Mouse (Mus musculus) small intestine, adult 2 months (tissue): Measurements from ENCODE around the gene Soat2. TPM values are rescaled to one million over a fixed set of nuclear protein-coding genes. Genes with fewer than 3 reads are reported as not detected.

Experiments used
- H3K27ac ChIP-seq: fragments of 200-500 bp; 2 replicates; pipeline ENCODE4 v1.5.1; 2012; ENCODE audit warnings: low read depth, low read length, control low read depth, inconsistent platforms; ENCODE audit not compliant: insufficient read depth
- H3K27me3 ChIP-seq: fragments of 200-500 bp; 2 replicates; pipeline ENCODE4 v1.6.1; 2012; ENCODE audit warnings: mild to moderate bottlenecking, moderate library complexity, low read length, inconsistent platforms; ENCODE audit not compliant: control insufficient read depth, insufficient read depth
- H3K36me3 ChIP-seq: fragments of 200-500 bp; 2 replicates; pipeline ENCODE4 v1.6.1; 2012; ENCODE audit warnings: mild to moderate bottlenecking, low read length, control low read depth, inconsistent platforms; ENCODE audit not compliant: control insufficient read depth, insufficient read depth
- H3K4me1 ChIP-seq: fragments of 200-500 bp; 2 replicates; pipeline ENCODE4 v1.6.1; 2012; ENCODE audit warnings: low read length, inconsistent platforms, mixed read lengths; ENCODE audit not compliant: control insufficient read depth, insufficient read depth, insufficient read length
- H3K4me3 ChIP-seq: fragments of 200-500 bp; 2 replicates; pipeline ENCODE4 v1.5.1; 2012; ENCODE audit warnings: low read depth, mild to moderate bottlenecking, control low read depth, inconsistent platforms, low read length, moderate library complexity
- CTCF ChIP-seq: fragments of 200-500 bp; IDR thresholded peaks from 2 replicates; pipeline ENCODE4 v1.5.1; 2012; ENCODE audit warnings: low read depth, mild to moderate bottlenecking, control low read depth, inconsistent platforms, low read length, moderate library complexity, mixed read lengths; ENCODE audit not compliant: insufficient replicate concordance, insufficient read length; ENCODE audit errors: extremely low read depth
- POLR2A ChIP-seq: fragments of 200-500 bp; IDR thresholded peaks from 2 replicates; pipeline ENCODE4 v1.6.1; 2012; ENCODE audit warnings: low read depth, mild to moderate bottlenecking, control low read depth, inconsistent platforms, low read length, moderate library complexity
- WGBS: fragments of 180-500 bp; shearing (Covaris S2); methylation state at CpG from one replicate; pipeline ENCODE4 v1.1.7; 2018; 5-methylcytosine and 5-hydroxymethylcytosine counted together
- polyA plus RNA-seq: library from polyadenylated mRNA; depleted of rRNA; stranded (reverse); fragments of >200 nt; gene quantifications from 2 replicates; pipeline ENCODE4 v1.2.3, GENCODE M21; 2012

The Soat2 gene
- polyA plus RNA-seq, 1 experiment, result 454 TPM

DNA sequence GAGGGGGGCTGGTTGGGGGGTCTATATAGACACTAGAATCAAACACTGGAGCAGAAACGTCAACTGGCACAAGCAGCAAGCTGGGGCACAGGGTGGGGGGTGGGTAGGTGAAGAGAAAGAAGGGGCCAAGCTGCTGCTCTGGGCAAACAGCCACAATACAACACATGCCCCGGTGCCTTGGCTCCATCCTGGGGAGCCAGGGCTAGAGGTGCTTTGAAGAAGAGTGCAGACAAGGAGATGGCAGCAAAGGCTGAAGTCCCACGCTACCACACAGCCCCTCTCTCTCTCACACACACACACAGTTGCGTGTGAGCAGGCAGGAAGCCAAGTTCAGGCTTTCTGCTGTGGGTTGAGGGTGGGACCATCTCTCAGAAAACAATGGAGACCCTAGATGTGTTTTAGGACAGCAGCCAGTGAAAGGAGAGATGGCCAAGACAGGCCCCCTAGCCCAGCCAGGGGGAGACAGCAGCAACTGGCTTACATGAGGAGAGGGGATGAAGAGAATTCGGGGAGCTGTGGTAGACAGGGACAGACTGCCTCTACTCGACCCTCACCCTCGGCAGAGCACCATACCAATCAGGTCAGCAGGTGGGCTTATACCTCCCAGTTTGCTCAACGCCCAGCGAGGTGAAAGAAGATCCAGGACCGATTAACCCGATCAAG is 33.4 kb upstream of the Soat2 start:
- 79% methylated on average over 11 of the region's 11 CpGs for WGBS
- peaks cover 7% of the 10 kb centered on the region; the same call in 1 of the 2 replicates for H3K4me1 ChIP-seq
- TF ChIP-seq POLR2A (no peak), CTCF (no peak)
- H3K36me3 ChIP-seq, result peaks cover 56% of the 10 kb centered on the region
- H3K27me3 ChIP-seq, result no peaks in the 10 kb centered on the region
- H3K27ac ChIP-seq, result no peak overlapping the region
- no peak overlapping the region for H3K4me3 ChIP-seq

DNA sequence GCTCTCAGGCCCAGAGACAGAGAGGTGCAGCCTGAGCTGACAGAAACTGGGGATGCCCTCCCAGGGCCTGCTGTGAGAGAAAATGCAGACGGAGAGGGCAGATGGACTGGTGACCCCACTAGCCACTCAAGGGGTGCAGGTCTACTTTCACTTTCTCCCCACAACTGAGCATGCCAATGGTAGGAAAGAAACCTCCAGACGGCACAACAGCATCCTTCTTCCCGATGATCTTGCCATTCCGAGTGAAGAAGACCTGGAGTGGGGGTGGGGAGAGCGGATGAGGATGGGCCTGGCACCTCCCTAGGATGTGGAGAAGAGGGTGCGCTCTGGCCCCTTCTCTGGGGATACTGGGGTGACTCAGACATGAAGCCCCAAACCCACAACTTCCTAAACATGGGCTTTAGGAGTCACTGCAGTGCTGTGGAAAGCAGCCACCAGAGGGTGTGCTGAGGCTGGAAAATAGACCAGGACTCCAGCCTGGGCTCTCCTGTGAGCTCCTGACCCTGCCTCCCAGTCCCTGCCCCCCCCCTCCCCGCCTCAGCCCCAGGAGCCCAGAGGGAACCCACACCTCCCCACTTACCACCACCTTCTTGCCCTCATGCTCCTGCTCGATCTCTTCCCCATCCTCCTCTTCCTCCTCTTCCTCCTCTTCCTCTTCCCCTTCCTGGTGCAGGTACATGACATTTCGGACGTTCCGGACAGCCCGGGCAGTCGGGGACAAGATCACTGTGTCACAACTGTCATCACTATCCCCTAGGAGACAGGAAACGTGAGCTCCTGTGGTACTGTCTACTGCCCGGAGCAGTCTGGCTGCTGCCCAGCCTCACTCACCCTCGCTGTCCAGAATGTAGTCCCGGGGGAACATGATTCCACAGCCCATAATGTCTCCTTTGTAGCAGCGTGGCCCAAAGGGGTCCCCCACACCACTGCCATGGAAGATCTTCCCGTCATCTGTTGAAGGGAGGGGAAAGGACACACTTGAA is 32.6 kb upstream of the Soat2 start:
- Histone ChIP-seq H3K27me3 (no peaks in the 10 kb centered on the region), H3K4me3 (no peak overlapping the region), H3K27ac (no peak overlapping the region), H3K36me3 (peaks cover 51% of the 10 kb centered on the region), H3K4me1 (peaks cover 7% of the 10 kb centered on the region; the same call in 1 of the 2 replicates)
- peak; percentile 38; the same call in 1 of the 2 replicates for TF ChIP-seq CTCF
- no peak for TF ChIP-seq POLR2A
- whole genome bisulfite sequencing, result 84% methylated on average over 19 of the region's 19 CpGs

DNA sequence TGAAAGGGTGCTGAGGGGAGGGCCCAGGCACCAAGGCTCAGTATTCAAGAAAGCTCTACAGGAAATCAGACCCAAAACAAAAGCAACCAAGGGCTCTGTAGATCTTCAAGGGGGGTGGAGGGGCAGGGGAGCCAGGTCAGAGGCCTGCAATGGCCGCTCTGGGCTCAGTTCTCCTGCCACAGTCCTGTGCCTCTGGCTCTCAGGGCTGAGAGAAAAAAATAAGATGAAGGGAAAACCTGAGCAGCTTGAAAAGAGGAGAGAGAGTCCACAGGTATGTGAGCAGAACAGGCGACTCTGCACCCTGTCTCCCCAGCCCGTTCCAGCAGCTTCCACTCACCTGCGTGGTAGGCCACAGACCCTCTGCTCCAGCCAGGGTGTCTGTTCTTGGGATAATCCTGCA is 31.7 kb upstream of the Soat2 start:
- Histone ChIP-seq H3K36me3 (peaks cover 49% of the 10 kb centered on the region), H3K27me3 (no peaks in the 10 kb centered on the region), H3K4me3 (no peak overlapping the region), H3K27ac (no peak overlapping the region), H3K4me1 (peaks cover 7% of the 10 kb centered on the region; the same call in 1 of the 2 replicates)
- TF ChIP-seq POLR2A (no peak), CTCF (no peak)
- WGBS, result 99% methylated on average over 4 of the region's 4 CpGs

DNA sequence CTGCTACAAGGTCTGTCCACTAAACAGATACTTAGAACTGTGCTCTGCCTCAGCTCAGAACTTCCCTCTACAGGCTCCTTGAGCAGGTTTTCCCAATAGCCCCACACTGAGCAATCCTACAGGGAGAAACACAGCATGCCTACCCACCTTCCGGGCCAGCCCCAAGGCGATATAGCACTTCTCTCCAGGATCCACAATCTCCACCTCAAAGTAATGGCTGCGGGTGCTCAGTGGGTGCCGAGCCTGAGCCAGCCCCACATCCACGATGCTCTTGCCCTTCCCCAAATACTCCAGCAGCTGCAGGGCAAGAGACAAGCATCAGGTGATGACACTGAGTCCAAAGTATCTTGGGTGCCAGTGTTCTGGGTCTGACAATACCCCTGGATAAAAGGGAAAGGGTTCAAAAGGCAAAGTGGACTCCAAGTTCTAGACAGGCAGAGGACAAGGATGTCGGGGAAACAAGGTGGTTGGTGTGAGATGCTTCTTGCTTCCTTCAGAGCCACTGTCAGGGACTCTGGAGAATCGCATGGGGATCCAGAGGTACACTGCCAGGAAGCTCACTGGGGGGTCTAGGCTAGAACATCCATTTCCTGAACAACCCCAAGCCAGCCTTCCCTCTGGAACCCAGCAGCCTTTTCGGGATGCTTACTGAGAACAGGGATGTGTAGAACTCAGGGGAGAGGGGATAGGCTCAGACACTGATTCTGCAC is 31.1 kb upstream of the Soat2 start:
- peaks cover 7% of the 10 kb centered on the region; the same call in 1 of the 2 replicates for H3K4me1 ChIP-seq
- TF ChIP-seq CTCF (no peak), POLR2A (no peak)
- H3K27ac ChIP-seq, result no peak overlapping the region
- no peaks in the 10 kb centered on the region for H3K27me3 ChIP-seq
- WGBS, result 84% methylated on average over 8 of the region's 8 CpGs
- H3K4me3 ChIP-seq, result no peak overlapping the region
- H3K36me3 ChIP-seq, result peaks cover 50% of the 10 kb centered on the region

DNA sequence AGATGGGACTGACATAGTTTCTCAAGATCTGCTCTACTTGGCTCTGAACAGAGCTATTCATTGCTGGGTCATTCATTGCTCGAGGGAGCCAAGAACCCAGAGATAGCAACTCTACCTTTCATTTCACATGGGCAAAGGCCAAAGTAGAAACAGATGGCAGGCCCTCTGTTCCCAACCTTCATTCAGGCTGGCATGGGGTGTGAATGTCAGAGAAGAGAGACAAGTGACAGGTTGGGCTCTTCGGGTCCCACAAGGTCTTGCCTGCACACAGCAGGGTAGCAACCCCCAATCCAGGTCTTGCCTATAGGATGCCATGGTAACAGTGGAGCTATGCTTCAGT is 30.5 kb upstream of the Soat2 start:
- H3K4me3 ChIP-seq, result no peak overlapping the region
- H3K27ac ChIP-seq, result no peak overlapping the region
- WGBS, result 16% methylated on average over 2 of the region's 2 CpGs
- TF ChIP-seq CTCF (no peak), POLR2A (no peak)
- no peaks in the 10 kb centered on the region for H3K27me3 ChIP-seq
- H3K4me1 ChIP-seq, result peaks cover 7% of the 10 kb centered on the region; the same call in 1 of the 2 replicates
- peaks cover 54% of the 10 kb centered on the region for H3K36me3 ChIP-seq

DNA sequence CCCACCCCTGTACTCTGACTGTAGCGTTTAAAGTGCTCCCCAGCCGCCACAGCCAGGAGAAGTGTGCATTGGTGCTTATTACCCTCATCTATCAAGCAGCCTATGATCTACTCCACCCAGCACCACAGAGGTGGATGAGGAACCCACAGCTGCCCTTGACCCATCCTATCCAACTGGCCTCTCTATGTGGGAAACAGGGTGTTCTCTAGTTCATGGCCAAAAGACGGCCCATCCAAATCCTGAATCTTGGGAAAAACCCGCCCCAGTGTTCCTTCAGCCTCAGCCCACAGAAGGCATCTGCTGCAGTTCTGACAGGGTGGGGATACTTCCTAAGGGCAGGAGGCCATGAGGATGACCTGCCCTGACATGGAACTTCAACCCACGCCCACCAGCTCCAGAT is 29.8 kb upstream of the Soat2 start:
- no peak overlapping the region for H3K27ac ChIP-seq
- WGBS, result 70% methylated on average over 5 of the region's 5 CpGs
- no peaks in the 10 kb centered on the region for H3K27me3 ChIP-seq
- no peak overlapping the region for H3K4me3 ChIP-seq
- H3K4me1 ChIP-seq, result peaks cover 7% of the 10 kb centered on the region; the same call in 1 of the 2 replicates
- peaks cover 56% of the 10 kb centered on the region for H3K36me3 ChIP-seq
- no peak for TF ChIP-seq CTCF

DNA sequence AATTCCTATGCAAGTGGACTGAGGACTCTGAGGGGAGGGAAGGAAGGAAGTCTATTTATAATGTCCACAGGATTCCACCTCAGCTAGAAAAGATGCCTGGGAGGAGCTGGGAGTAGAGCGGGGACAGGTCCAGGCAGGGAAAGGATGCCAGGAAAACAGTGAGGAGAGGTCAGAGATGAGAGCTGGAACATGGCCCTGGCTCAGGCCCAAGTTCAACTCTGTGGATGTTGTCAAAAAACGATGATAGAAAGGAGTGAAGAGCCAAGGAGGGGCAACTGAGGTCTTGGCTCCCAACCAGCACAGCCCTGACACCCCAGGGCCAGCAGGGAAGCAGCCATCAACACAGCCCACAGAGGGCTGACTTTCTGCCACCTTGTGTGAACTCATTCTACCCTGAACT is 24.0 kb upstream of the Soat2 start:
- H3K27me3 ChIP-seq, result no peaks in the 10 kb centered on the region
- H3K4me3 ChIP-seq, result no peak overlapping the region
- no peak for TF ChIP-seq CTCF
- H3K4me1 ChIP-seq, result no peaks in the 10 kb centered on the region
- H3K27ac ChIP-seq, result 0 out of 2 replicates have a peak overlapping the region, but pooled peaks have one; percentile 7
- 47% methylated on average over 2 of the region's 2 CpGs for WGBS
- H3K36me3 ChIP-seq, result peaks cover 58% of the 10 kb centered on the region
